Mouse (Mus musculus) spleen, postnatal 36 days (tissue): ENCODE data around the gene Unc5cl.
A peak's percentile ranks its signal among the peaks of the same experiment; 100 is the strongest.
"Not testable (repeated sequence)": the region's sequence is repeated elsewhere in the genome, so short reads cannot be mapped to it uniquely, and the experiment has no call there.

Source experiments
- DNase-seq, 2 experiments: peaks; one replicate each; pipeline ENCODE4 v3.0.0; 2022; ENCODE audit warnings: low spot score in 2 of 2, mixed read lengths in 1 of 2

Gene Unc5cl

GRCm38 (mm10) chr17:48467395-48468231 lies 12.9 kb downstream of the Unc5cl start:
- peak; percentile 68 to 78 for DNase-seq

- DNase-seq = not testable (repeated sequence)
These were observed 19.6 kb downstream of the Unc5cl start for GRCm38 (mm10) chr17:48474282-48474681.

GRCm38 (mm10) chr17:48475444-48475843 lies 20.7 kb downstream of the Unc5cl start:
- DNase-seq = no peak

GRCm38 (mm10) chr17:48479952-48480351 lies 25.3 kb downstream of the Unc5cl start:
- DNase-seq = no peak

- no peak for DNase-seq
These were observed 29.1 kb downstream of the Unc5cl start for GRCm38 (mm10) chr17:48483764-48484163.

- no peak for DNase-seq
These were observed 29.5 kb downstream of the Unc5cl start for GRCm38 (mm10) chr17:48484191-48484590.

- no peak for DNase-seq
These were observed 34.8 kb downstream of the Unc5cl start for GRCm38 (mm10) chr17:48489466-48489865.

- DNase-seq = no peak
These were observed 37.9 kb downstream of the Unc5cl start for GRCm38 (mm10) chr17:48492621-48493020.

GRCm38 (mm10) chr17:48493582-48493981 lies 38.9 kb downstream of the Unc5cl start:
- DNase-seq = no peak

- no peak for DNase-seq
These were observed 39.3 kb downstream of the Unc5cl start for GRCm38 (mm10) chr17:48493986-48494385.

GRCm38 (mm10) chr17:48497986-48498385 lies 43.3 kb downstream of the Unc5cl start:
- DNase-seq = no peak

GRCm38 (mm10) chr17:48500846-48501445 lies 46.2 kb downstream of the Unc5cl start:
- DNase-seq = no peak

GRCm38 (mm10) chr17:48505006-48505405 lies 50.3 kb downstream of the Unc5cl start:
- no peak for DNase-seq

GRCm38 (mm10) chr17:48506986-48507385 lies 52.3 kb downstream of the Unc5cl start:
- DNase-seq = no peak

- DNase-seq = no peak
These were observed 54.9 kb downstream of the Unc5cl start for GRCm38 (mm10) chr17:48509596-48509995.

GRCm38 (mm10) chr17:48512614-48513281 lies 58.0 kb downstream of the Unc5cl start:
- DNase-seq = no peak

GRCm38 (mm10) chr17:48514613-48515012 lies 59.9 kb downstream of the Unc5cl start:
- DNase-seq = no peak

GRCm38 (mm10) chr17:48519046-48519445 lies 64.3 kb downstream of the Unc5cl start:
- no peak for DNase-seq

GRCm38 (mm10) chr17:48520352-48520751 lies 65.7 kb downstream of the Unc5cl start:
- DNase-seq = no peak

GRCm38 (mm10) chr17:48523056-48523455 lies 68.4 kb downstream of the Unc5cl start:
- no peak for DNase-seq

GRCm38 (mm10) chr17:48533844-48534705 lies 79.4 kb downstream of the Unc5cl start:
- no peak for DNase-seq

- no peak for DNase-seq
These were observed 83.6 kb downstream of the Unc5cl start for GRCm38 (mm10) chr17:48538328-48538727.
